Mouse (Mus musculus) v-Abl transformed pro-B cells (cell line): ENCODE results near the gene Dcaf10.
"Not testable (repeated sequence)": the region's sequence is repeated elsewhere in the genome, so short reads cannot be mapped to it uniquely, and the experiment has no call there.

Experiments
- in situ Hi-C, 2 experiments: fragments of 400-800 bp; cut with MboI; formaldehyde crosslinking; loops; one replicate each; pipeline ENCODE4 v1.15.1; 2025; ENCODE audit not compliant: unreplicated experiment in 2 of 2

The Dcaf10 gene

DNA sequence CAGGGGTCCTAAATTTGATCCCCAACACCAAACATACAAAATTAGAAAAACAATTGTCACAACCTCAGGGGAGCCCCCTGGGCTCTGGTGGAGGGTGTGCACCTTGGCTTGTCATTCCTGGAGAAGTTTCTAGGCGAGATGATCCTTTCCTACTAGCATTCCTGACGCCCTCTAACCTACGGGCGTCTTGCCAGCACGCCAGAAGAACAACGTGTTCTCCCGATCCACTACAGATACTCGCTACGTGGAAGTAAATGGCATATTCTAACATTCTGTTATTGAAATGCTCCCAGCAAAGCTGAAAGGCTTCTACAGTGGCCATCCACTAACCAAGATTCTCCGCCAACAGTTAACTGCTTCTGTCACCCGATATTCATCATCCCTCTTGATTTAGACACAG is 50.7 kb downstream of the Dcaf10 start:
- in situ Hi-C loops: loop anchor here in 1 of 2 experiments (5.0 kb wide), 1 partner anchor 45 kb away; no protein-coding TSS in a partner anchor

DNA sequence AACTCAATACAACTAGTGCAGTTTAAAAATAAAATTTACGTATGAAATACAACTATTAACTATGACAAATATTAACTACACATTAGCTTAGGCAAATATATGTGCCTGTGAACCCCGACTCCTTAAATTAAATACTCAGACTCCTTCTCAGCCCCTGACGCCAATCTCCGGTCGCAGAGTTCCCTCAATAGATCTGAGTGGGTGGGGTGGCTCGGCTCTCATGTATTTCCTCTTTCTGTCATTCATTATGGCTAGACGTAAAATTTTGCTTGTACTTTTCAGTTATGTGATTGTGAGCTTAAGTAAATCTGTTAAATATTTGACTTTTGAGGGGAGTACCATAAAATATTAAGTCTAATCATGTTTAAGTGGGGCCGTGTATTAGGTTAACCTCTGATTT is 51.1 kb downstream of the Dcaf10 start:
- in situ Hi-C loops: loop anchor here in 1 of 2 experiments (5.0 kb wide), 1 partner anchor 46 kb away; no protein-coding TSS in a partner anchor

DNA sequence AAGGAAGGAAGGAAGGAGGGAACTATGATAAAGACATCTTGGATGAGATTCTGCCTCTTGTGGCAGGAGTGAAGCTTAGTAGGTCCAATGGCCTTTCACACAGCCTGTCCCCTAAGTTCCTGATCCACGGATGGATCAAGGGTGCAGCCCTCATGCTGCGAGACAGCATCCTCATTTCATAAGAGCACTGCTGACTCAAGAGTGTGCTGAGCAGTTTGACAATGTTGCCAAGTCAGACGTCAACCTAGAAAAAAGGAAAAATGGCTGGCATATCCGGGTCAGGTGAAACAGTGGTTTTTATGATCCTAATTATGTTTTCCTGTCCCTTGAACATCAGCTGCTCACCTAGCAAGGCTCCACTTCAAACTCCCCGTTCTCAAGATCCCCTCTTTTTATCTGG is 51.8 kb downstream of the Dcaf10 start:
- in situ Hi-C loops: loop anchor here in 1 of 2 experiments (5.0 kb wide), 1 partner anchor 46 kb away; no protein-coding TSS in a partner anchor

DNA sequence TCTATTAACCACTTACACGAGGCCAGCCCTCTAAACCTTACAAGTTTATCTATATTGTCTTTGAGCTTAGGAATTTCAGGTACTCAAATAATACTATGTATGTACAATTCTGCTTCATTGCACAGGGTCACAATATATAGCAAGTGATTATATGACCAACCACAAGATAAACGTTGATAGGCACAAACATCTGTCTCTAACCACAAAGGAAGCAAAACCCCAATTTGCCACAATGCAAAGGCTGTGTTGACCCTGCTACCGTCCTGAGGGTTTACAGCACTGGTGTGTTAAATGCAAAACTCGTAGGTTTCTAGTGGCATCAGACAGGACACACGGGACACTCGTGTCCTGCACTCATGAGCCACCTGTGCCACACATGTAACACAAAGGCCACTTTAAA is 54.3 kb downstream of the Dcaf10 start:
- in situ Hi-C loops: not testable (repeated sequence)

DNA sequence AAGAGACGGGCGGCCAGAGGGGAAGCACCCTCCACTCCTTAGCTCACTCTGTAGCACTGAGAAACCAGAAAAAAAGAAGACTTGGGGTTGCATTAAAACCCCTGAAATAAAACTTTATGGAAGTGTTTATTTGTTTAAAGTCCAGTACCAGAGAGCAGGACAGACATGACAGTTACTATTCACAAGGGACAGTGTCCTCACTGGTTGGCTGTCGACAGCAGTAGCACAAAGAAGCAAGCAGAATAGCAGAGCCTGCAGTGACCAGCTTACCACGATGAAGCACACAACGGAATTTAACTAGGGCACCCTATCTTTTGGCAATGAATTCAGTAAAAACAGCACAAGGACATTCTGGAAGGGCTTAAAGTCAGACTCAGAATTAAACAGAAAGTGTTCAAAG is 56.4 kb downstream of the Dcaf10 start:
- in situ Hi-C loops: not testable (repeated sequence)

DNA sequence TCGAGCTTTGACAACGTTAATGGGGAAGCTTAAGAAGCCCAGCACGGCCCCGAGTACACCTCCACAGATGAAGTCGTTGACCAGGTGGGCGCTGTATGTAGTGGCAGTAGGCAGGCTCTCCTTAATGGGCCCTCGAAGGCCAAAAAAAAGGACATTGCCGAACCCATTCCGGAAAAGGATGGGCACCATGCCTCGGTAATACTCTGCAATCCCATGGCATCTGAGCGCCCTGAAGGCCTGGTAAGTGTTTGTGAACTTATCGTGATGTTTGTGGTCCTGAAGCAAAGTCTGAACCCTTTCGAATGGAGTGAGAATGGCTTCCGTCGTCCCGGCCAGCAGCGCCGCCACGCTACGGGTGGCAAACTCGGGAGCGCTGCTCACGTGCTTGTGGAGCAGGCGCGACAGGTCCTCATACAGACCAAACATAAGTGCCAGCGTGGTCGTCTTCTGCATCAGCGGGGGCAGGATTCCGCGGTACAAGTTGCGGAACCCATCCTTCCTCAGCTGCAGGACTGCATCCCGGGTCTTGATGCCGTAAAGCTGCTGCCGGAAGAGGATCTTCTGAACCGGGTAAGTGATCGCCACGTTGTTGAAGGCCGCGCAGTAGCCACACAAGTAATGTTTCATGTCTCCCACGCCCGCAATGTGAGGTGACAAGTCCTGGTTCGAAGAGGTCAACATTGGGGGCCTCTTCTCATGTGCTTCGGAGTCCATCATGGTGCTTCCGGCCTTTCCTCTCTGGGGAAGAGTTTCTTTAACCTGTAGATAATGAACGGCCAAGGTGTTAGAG is 57.7 kb downstream of the Dcaf10 start:
- in situ Hi-C loops: loop anchor here in 1 of 2 experiments (10.0 kb wide), 1 partner anchor 55 kb away; the partner anchor contains the start of genes Dcaf10 and Exosc3

DNA sequence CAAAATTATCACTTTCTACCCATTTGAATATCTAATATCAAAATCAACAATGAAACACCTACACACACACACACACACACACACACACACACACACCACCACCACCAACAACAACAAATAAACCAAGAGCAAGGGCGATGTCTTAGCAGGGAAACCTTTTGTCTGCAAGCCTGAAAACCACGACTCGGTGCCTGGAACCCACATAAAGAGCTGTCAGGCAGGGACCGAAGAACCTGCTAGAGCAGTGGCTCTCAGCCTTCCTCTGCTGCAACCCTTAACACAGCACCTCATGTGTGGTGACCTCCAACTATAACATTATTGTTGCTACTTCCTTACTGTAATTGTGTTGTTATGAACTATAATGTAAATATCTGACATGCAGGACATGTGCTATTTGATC is 60.4 kb downstream of the Dcaf10 start:
- in situ Hi-C loops: loop anchor here in 1 of 2 experiments (10.0 kb wide), 1 partner anchor 57 kb away; the partner anchor contains the start of genes Dcaf10 and Exosc3

DNA sequence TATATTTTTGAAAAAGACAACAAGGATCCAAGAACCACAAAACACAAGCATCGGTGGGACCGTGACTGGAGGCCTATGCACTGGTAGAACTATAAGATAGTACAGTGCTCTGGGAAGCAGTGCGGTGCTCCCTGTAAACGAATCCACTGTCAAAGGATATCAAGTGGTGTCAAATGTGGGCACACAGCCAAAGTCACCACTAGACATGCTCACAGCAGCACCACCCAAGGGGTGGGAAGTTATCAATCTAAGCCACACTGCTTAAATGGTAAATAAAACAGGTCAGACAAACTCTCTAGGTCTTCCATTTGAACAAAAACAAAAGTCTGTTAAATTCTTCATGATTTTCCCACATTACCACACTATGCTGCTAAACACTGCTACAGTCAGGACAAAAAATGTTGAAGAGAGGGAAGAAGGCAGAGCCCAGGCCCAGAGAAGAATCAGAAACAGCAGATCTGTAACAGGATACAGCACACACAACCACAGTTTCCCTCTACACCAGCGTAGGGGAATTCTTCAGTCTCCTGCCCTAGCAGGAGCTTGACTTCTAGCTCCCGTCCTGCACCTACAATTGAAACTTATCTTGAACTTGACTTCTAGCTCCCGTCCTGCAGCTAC is 61.1 kb downstream of the Dcaf10 start:
- in situ Hi-C loops: loop anchor here in 1 of 2 experiments (10.0 kb wide), 1 partner anchor 58 kb away; the partner anchor contains the start of genes Dcaf10 and Exosc3

DNA sequence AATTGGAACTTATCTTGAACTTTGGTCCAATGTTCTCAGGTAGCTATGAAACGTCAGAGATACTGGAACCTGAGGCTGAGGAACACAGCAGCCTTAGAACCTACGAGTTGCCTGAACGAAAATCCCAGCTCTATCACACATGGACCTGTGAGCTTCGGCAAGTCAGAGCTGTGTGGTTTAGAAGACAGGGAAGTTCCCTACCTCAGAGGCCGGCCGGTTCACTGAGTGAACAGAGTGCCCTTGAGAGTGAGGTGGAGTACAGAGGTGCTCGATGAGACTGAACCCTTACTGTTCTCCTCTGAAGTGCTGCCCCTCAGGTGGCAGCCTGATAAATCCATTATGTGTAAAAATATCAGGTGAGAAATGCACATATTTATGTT is 61.6 kb downstream of the Dcaf10 start:
- in situ Hi-C loops: loop anchor here in 1 of 2 experiments (10.0 kb wide), 1 partner anchor 59 kb away; the partner anchor contains the start of genes Dcaf10 and Exosc3

DNA sequence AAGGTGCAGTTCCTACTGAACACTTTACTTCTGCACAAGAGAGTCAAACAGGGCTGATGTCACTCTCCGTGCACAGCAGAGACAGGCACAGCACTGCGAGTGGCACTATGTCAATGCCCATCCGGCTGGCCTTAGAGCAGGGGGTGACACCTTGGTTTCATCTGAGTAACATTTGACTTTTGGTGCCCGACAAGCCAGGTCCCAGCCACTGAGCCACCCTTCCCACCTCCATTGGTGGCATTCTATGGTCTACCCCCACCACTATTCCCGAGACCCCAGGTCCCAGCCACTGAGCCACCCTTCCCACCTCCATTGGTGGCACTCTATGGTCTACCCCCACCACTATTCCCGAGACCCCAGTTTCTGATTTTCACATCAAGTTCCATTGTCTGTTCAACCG is 62.2 kb downstream of the Dcaf10 start:
- in situ Hi-C loops: loop anchor here in 1 of 2 experiments (10.0 kb wide), 1 partner anchor 59 kb away; the partner anchor contains the start of genes Dcaf10 and Exosc3

DNA sequence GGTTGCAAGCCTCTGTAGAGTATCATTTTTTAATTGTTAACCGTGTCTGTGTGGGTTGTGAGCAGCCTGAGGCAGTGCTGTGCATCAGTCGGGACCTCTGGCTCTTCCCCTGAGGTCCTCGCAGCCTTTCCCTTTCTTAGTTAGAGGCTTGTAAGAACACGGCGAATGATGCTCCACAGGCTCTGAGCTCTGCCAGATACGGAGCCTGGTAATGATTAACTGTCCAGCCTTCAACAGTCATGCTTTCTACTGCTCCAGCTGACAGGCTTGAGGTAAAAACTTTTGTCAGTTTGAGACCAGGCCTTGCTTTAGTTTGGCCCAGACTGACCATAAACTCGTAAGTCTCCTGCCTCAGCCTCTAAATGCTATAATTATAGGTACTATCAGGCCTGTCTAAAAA is 63.4 kb downstream of the Dcaf10 start:
- in situ Hi-C loops: loop anchor here (5.0 to 10.0 kb wide), 2 partner anchors 61 to 387 kb away; partner anchors contain the start of genes Dcaf10 (in 1 of the 2) and Exosc3 (in 1 of the 2)

DNA sequence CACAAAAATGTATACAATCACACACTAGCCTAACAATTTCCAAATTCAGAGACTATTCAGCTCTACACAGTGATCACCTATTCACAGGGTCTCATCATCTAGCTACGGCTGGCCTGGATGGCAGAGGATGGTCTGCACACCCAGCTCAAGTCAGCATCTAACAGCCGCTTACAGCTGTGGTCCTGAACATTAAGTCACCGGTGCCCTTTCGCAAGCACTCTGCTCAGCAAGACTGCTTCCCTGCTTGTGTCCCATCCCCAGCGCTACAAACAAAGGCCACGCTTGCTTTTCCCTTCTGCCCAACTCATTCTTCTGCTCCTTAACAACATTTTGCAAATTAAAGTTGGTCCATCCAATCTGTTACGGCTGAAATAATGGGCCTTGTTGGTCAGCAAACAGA is 64.5 kb downstream of the Dcaf10 start:
- in situ Hi-C loops: loop anchor here (5.0 to 10.0 kb wide), 2 partner anchors 62 to 386 kb away; partner anchors contain the start of genes Dcaf10 (in 1 of the 2) and Exosc3 (in 1 of the 2)

DNA sequence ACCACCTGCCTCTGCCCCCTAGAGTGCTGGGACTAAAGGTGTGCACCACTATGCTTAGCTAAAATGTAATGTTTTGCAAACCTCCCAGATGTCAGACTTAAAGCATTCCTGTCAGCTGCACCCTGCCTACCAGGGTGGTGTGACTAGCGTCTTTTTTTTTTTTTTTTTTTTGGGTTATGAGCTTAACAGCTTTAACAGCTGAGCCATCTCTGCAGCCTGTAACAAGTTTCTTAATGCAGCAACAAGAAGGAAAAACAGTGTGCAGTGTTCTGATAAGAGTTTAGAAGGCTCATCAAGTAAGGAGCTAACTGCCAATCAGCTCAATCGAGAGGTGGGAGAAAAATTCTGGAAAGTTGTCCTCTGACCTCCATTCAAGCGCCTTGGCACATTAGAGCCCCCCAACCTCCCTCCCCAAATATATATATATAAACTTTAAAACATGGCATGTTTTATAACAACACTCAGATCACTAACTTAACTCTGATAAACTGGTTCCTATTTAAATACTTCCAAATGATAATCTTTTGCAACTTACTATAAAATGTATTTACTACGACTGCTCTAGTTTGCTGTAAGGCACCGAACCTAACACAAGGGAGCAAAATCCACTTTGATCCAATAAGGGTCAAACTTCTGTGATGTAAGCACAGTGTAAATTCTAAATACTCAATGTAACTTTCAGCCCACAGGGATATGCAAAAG is 65.3 kb downstream of the Dcaf10 start:
- in situ Hi-C loops: loop anchor here (5.0 to 10.0 kb wide), 2 partner anchors 62 to 385 kb away; partner anchors contain the start of genes Dcaf10 (in 1 of the 2) and Exosc3 (in 1 of the 2)

DNA sequence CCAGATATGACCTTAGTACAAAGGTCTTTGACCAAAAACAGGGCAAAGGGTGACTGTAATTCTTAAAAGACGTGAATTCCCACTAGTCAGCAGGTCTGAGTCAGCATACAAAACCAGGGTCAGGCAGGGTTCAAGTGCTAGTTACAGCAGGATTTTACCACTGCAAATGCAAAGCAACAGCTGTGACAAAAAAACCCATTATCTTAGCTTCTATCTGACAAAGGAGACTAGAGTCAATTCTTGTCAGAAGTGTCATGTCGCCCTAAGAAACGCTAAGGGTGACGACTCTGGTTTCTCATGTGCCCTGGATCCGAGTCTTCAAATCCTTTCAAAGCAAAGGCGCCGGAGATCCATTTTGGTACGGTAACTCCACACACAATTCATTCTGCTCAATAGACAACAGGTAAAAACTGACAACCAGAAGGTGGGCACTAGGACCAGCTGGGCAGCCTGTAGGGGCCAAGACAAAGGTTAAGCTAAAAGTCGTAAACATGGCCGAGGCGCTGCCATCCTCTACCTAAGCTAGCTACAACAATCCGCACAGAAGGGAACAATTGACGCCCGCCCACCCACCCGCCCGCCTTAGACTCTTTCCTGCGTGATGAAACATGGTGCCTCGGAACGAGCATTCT is 65.9 kb downstream of the Dcaf10 start:
- in situ Hi-C loops: loop anchor here (5.0 to 10.0 kb wide), 2 partner anchors 63 to 384 kb away; partner anchors contain the start of genes Dcaf10 (in 1 of the 2) and Exosc3 (in 1 of the 2)

DNA sequence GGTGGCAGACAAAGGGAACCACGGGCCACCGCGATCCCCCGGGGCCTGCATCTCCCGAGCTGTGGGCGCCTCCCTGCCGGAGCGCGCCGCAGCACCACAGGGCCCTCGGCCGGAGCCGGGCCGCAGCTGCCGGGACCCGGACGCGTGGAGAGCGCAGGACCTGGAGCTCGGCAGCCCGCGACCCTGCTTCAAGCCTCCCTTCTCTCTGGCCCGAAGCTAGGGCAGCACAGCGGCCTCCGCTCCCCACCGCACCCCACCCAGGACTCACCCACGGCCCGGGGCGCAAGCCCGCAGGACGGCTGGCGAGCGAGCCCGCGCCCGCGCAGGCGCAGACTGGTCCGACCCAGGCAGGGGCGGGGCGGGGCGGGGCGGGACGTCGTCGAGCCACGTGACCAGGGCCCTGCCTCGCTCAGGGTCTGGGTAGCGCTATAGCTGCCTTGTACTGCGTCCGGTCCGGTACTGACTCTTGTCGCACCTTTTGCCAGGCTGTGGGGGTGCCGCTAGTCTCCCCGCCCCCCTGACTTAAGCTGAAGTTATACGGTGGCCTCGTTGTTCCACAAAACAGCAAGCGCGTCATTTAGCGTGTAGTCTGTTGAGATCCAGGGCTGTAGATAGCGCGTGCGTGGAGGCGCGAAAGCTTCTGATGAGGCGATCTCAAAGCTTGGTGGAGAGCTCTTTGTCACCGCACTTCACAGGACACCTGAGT is 66.7 kb downstream of the Dcaf10 start, which contains the start of gene Slc25a51:
Gene Slc25a51 (minus strand): TSS at position 340 of the 706 bp plus-strand sequence.
- in situ Hi-C loops: loop anchor here (5.0 to 10.0 kb wide), 2 partner anchors 64 to 384 kb away; partner anchors contain the start of genes Dcaf10 (in 1 of the 2) and Exosc3 (in 1 of the 2)

DNA sequence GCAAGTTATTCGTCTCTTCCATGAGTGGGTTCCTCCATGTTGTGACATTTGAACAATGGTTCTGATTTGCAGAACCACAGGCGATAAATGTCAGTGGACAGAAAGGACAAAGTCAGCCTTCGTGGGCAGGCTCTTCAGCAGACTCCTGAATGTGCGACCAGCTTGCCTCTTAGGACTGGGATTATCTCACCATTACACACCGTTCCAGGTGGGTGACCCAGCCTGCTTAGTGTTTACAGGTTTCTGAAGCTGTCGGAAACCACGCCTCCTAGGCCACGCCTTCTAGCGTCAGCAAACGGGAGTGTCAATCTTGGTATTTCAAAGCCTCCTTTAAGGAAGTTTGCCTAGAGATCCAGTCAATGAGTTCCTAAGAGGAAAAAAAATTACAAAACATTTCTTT is 67.4 kb downstream of the Dcaf10 start:
- in situ Hi-C loops: loop anchor here (5.0 to 10.0 kb wide), 2 partner anchors 64 to 383 kb away; partner anchors contain the start of genes Dcaf10 (in 1 of the 2) and Exosc3 (in 1 of the 2)

DNA sequence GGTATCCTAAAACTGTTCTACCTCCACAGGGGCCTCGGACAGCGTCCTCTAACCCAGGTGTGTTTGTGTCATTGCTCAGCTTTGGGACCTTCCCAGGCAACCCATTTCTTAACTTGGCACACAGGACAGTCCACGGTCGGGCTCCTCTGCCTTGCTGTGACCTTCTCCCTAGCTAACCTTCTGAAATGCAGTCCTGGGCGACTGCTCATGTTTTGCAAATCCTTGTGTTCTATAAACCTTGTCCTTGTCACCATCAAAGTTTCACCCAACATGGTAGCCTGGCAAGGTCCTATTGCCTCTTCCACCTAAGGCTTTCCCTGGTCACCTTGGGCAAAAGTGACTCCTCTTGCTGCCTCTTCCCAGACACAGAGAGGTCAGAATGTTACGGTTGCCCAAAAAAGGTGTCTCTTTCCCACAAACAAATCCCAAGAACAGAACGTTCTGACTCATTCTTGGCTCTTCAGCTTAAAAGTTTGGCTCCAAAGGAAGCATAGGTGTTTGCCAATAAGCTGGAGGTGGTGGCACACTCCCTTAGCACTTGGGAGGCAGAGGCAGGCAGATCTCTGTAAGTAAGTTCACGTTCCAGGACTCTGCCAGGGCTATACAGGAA is 69.4 kb downstream of the Dcaf10 start:
- in situ Hi-C loops: loop anchor here (10.0 kb wide), 4 partner anchors 124 to 444 kb away; partner anchors contain the start of genes Tomm5 (in 2 of the 2) and Shb (in 1 of the 2)
